Mouse (Mus musculus) layer of hippocampus, adult 8-10 months (tissue): ENCODE data around the gene Zfp536. TPM values are rescaled to one million over a fixed set of nuclear protein-coding genes. Genes with fewer than 3 reads are reported as not detected.
A peak's percentile ranks its signal among the peaks of the same experiment; 100 is the strongest.

Source experiments
- DNase-seq, 2 experiments: peaks; one replicate each; pipeline ENCODE4 v3.0.0; 2022; ENCODE audit warnings: low spot score in 2 of 2
- total RNA-seq, 4 experiments: library from RNA; stranded (reverse); gene quantifications; 2 replicates each; pipeline ENCODE4 v1.2.4; 2022

The Zfp536 gene
- total RNA-seq, 4 experiments from 2014 or later: 48.4 to 50.9 (median 49.8) TPM

- DNase-seq: no peak
Measured at GRCm38 (mm10) chr7:37559341-37559740, 214.1 kb downstream of the Zfp536 start.

DNA sequence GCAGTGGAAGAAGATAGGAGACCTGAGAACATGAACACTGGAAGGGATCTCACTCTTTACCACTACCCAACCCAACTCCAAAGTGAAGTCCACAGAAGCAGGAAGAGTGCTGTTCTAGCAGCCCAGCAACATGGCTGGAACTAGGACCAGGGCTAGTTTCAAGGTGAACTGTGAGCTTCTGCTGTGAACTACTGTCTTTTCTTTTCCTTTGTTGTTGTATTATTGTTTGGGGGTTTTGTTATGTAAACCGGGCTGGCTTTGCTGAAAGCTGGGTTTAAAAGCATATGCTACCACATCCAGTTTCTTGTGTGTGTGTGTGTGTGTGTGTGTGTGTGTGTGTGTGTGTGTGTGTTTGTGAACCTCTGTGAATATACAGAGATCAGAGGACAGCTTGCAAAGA lies 216.6 kb downstream of the Zfp536 start:
- no peak for DNase-seq

GRCm38 (mm10) chr7:37554405-37554804 lies 219.0 kb downstream of the Zfp536 start:
- no peak for DNase-seq

DNA sequence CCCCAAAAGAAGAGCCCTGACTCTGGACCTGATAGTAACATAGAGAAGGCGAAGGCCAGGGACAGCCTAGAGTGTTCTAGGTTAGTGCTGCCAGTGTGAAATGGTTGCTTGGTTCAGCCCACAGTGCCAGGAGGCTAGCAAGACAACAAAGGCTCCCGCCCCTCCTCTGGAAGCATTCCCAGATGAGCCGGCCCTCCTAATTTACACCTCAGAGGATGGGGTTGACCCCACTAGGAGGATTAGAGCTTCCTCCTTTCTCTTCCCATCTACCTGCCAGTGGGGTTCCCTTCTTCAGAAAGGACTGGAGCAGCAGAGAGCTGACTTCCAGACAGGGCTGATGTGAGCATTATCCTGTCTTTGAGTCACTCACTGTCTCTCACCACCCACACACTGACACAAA lies 219.8 kb downstream of the Zfp536 start:
- DNase-seq: no peak

DNA sequence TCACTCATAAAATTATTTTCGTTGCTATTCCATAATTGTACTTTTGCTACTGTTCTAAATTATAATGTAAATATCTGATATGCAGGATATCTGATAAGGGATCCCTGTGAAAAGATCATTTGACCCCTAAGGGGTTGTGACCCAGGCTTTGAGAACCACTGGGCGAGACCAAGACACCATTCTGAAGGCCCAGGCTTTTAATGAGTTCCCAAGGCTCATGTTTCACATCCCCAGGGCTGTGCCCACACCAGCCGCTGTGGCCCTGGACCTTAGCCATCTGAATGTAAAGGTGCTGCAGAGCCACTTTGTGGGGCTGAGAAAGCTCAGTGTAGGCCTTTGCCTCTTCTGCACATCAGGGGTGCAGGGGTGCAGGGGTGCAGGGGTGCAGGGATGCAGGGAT lies 221.1 kb downstream of the Zfp536 start:
- DNase-seq: no peak

GRCm38 (mm10) chr7:37548805-37549204 lies 224.6 kb downstream of the Zfp536 start:
- DNase-seq: no peak

- no peak for DNase-seq
Measured at GRCm38 (mm10) chr7:37544011-37544410, 229.4 kb downstream of the Zfp536 start.

DNA sequence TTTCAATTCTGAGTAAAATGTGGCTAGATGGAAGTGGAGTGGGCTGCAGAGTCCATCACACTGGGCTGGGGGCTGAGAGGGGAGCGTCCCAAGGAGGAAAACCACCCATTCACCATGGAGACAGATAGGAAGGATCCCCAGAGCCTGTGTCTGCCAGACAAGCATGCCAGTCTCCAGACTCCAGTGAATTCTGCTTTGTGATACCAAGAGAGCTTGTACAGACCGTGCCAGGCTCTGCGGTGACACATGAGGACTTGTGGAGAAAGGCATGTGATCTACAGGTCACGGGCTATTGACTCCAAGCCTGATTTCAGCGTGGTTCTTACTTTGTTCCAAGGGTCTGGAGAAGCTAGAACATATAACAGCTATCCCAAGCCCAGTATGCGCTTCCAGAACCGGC lies 230.5 kb downstream of the Zfp536 start:
- no peak for DNase-seq

- no peak for DNase-seq
Measured at GRCm38 (mm10) chr7:37531166-37531565, 242.3 kb downstream of the Zfp536 start.

DNA sequence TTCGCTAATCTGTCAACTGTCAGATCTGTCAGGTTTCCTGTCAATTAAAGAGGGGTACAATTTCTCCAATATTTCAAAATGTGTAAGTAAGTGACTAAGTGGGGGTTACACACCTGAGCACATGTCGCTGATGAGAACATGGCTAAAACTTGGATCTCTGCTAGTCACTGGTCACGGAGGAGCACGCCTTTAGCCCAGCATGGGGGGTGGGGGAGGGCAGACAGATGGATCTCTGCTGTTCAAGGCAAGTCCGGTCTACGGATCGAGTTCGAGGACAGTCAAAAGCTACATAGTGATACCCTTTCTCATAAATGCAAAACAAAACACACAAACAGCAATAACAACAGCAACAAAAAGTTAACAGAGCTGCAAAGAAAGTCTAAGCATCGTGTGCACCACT lies 245.1 kb downstream of the Zfp536 start:
- DNase-seq: no peak

GRCm38 (mm10) chr7:37527890-37528289 lies 245.6 kb downstream of the Zfp536 start:
- DNase-seq: no peak

DNA sequence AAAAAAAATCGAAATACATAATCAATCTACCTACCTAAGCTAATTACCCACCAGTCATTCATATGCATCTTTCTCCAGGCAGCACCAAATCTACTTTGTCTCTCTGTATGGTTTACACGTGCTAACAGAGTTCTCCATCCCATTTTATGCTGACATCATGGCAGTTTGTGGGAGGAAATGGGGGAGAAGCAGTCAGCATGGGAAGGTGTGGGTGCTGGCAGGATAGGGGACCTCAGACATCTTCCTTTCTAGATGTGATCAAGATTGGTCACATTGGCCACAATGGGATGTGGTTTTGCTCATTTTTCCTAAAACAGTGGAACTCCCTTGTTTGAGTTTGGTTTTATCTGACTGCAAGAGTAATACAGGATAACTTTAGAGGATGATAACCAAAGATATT lies 252.0 kb downstream of the Zfp536 start:
- no peak for DNase-seq

DNA sequence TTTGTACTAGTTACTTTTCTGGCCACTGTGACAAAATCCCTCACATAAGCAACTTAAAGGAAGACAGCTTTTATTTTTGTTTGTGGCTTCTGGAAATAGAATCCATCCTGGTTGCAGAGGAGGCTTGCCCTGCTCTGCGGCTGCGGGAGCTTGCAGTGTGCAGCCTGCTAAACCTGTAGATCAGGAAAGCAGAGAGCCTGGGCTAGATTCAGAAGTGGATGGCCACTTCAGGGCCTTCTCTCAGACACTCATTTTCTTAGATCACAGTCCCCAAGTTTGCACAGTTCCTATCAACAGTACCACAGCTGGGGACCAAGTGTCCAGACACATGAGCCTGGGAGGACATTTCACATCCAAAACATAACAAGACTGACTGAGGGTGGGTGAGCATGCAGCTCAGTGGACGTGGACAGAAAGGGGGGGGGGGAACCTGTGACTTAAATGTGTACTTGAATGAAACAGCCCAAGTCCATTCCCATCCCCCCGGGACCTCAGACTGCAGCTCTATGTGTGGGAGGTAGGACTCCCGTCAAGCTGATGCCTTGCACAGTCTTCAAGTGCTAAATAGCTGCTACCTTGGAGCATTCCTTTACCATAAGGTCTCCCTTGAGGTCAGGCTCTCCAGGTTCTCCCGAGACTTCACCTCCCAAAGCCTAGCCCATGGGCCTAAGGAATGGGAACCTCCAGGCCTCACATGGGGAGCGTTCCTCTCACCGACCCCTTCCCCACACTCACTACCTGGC lies 262.3 kb downstream of the Zfp536 start:
- DNase-seq: no peak

- DNase-seq: peak; percentile 39 to 52
Measured at GRCm38 (mm10) chr7:37509700-37510099, 263.7 kb downstream of the Zfp536 start.

DNA sequence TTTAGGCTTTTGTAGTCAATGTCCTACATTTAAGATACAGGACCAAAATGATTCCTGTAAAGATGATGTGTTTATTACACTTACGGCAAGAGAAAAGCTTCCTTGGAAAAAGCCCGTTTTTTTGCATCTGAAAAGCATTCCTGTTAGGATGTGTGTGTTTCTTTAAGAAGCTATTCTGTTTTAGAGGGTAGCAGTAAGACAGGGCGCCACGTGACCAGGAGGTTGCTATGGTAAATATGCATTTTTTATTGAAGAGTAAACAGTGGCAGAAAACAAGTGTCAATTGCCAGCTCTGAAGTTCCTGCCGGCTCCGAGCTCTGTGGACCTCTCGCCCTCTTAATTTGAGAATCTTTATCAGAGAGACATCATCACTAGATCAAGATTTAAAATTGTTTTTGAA lies 267.9 kb downstream of the Zfp536 start:
- DNase-seq: no peak

GRCm38 (mm10) chr7:37505096-37505495 lies 268.3 kb downstream of the Zfp536 start:
- DNase-seq: no peak

- no peak for DNase-seq
Measured at GRCm38 (mm10) chr7:37498881-37499280, 274.6 kb downstream of the Zfp536 start.

DNA sequence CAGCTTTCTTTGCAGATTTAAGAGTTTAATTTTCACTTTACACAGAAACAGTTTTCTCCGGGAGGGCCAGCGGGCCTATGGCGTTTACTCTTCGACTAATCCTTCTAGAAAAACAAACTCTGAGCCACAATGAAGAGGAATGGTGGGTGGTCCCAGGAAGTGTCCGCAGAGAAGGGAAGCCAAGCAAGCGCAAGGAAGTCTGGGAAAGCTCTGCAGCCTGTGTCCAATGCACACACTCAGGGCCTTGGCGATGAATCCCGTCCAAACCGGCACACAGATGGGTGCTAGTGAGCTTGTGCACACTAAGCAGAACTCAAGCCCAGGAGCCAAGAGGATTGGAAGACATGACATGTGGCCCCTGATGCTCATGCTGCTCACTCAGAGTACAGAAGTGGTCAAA lies 276.9 kb downstream of the Zfp536 start:
- DNase-seq: no peak

GRCm38 (mm10) chr7:37490312-37490711 lies 283.1 kb downstream of the Zfp536 start:
- no peak for DNase-seq

- DNase-seq: no peak
Measured at GRCm38 (mm10) chr7:37484946-37485345, 288.5 kb downstream of the Zfp536 start.

DNA sequence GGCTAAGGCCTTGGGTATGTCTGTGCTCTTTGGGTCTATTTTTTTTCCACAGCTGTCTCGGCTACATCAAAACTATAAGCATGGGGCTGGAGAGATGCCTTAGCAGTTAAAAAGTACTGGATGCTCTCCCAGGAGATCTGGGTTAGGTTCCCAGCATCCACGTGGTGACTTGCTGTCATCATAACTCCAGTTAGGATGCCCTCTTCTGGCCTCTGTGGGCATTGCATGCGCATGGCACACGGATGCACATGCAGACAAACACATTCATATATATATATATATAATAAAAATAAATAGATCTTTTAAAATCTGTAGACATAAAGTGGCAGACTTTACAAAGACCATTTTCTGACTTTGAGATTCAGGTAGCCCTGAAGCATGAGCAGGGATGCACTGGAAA lies 290.9 kb downstream of the Zfp536 start:
- no peak for DNase-seq

DNA sequence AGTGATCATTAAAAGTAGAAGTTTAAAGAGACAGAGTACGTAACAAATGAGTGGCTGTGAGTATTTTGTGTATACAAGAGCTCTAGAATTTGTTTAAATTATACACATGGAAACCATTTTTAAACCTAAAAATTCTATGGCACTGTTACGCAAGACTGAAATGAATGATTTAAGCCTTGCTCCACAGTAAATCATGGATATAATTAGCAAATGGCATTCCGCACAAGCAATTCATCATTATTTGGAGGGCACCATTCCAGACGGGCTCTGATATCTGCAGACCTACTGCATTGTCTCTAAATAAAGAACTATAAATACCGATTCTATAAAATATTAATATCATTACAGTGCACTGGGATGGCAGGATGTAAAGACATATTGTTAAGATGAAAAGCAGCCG lies 292.3 kb downstream of the Zfp536 start:
- DNase-seq: no peak

DNA sequence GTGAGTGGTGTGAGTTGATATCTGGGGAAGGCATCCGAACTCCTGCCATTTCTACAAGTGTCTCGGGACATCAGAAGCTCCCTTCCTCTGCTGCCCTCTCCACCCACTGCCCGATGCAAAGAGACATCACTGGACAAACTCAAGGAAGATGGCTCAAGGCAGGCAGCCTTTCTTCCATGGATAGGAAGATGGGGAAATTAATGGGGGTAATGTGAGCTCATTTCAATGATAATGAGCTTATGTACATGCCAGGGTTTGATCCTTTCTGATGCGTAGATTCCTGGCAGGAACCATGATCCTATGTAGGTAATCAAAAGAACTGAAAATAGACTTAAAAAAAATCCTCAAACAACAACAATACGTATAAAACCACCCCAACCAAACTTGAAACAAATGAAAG lies 296.1 kb downstream of the Zfp536 start:
- DNase-seq: no peak

GRCm38 (mm10) chr7:37475485-37475884 lies 298.0 kb downstream of the Zfp536 start:
- DNase-seq: no peak
